Mouse (Mus musculus): Measurements from ENCODE around the gene Tusc2.

DNA sequence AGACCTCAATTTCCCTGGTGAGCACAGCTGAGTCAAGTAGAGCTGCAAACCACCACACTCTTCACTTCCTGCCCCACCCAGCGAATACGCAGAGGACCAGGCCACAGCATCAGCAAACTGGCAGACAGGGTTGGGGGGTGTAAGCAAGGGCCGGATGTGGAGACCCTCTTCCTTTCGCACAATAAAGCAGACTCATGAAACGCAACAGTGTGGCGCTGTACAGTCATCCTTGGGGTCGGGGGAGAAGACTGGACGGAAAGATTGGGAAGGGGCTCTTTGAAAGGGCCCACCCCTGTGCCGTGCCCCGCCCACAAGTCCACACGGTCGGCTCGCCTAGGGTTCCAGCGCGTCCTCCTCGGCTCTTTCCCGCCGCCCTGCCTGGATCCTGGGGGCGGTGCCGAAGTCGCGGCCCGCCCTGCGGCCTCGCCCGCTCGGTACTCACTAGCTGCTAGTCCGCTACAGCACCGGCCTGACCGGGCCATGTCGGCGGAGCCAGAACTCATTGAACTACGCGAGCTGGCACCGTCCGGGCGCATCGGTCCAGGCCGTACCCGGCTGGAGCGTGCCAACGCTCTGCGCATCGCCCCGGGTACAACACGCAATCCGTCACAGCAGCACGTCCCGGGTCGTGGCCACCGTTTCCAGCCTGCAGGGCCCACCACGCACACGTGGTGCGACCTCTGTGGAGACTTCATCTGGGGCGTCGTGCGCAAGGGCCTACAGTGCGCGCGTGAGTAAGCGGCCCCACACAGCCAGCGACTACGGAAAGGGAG is 11.8 kb upstream of the Tusc2 start, which contains the start of gene Rassf1:
- no peak for TF ChIP-seq CTCF (IDR thresholded peaks at IDR 0.05; ENCODE audit: borderline replicate concordance, insufficient read depth, low read depth, low read length)
- TF ChIP-seq POLR2A (IDR thresholded peaks at IDR 0.05; ENCODE audit: borderline replicate concordance, insufficient read depth, low read length), result no peak

Data from cerebellum, adult 2 months (tissue).